Mouse (Mus musculus) hindbrain, postnatal 0 days (tissue): ENCODE measurements at regions not wholly inside any gene's neighbourhood (a gene's known extent, or its start where the extent isn't known, plus 50 kb on each side); places are given as distances from the start of the nearest gene placed in this dataset.

ENCODE experiments used
- ATAC-seq: fragments of 200-750 bp; cut with Nextera tagmentation; 2 replicates; pipeline ENCODE4 v1.8.0; 2017; ENCODE audit warnings: mild to moderate bottlenecking, moderate TSS enrichment, moderate library complexity
- DNase-seq: peaks from one replicate; pipeline ENCODE4 v3.0.0-alpha.2; 2015; ENCODE audit warnings: low spot score
- H3K27ac ChIP-seq: fragments of 300-500 bp; sonication (generic); 2 replicates; pipeline ENCODE4 v1.5.1; 2014; ENCODE audit warnings: mild to moderate bottlenecking
- H3K27me3 ChIP-seq: fragments of 300-500 bp; sonication (generic); 2 replicates; pipeline ENCODE4 v1.6.1; 2014; ENCODE audit warnings: low read length, mixed read lengths; ENCODE audit not compliant: insufficient read depth
- H3K36me3 ChIP-seq: fragments of 300-500 bp; sonication (generic); 2 replicates; pipeline ENCODE4 v1.6.1; 2014; ENCODE audit warnings: low read length, mixed read lengths; ENCODE audit not compliant: insufficient read depth
- H3K4me1 ChIP-seq: fragments of 300-500 bp; sonication (generic); 2 replicates; pipeline ENCODE4 v1.6.1; 2014; ENCODE audit warnings: antibody characterized with exemption, low read length, mixed read lengths; ENCODE audit not compliant: insufficient read depth
- H3K4me2 ChIP-seq: fragments of 300-500 bp; sonication (generic); 2 replicates; pipeline ENCODE4 v1.6.1; 2014; ENCODE audit warnings: low read depth, mild to moderate bottlenecking, low read length, moderate library complexity, mixed read lengths
- H3K4me3 ChIP-seq: fragments of 300-500 bp; sonication (generic); 2 replicates; pipeline ENCODE4 v1.5.1; 2014; ENCODE audit warnings: low read length
- H3K9ac ChIP-seq: fragments of 300-500 bp; sonication (generic); replicated peaks from 2 replicates; pipeline ENCODE4 v1.6.1; 2014; ENCODE audit warnings: mild to moderate bottlenecking, low read length, moderate library complexity, mixed read lengths
- H3K9me3 ChIP-seq: fragments of 300-500 bp; sonication (generic); 2 replicates; pipeline ENCODE4 v1.6.1; 2016; ENCODE audit warnings: low read length, mixed read lengths
- CTCF ChIP-seq: IDR thresholded peaks from 2 replicates; pipeline ENCODE4 v1.5.1; 2016; ENCODE audit warnings: antibody characterized with exemption, control low read depth, low read depth
- WGBS: fragments of 180-500 bp; shearing (Covaris S2); extraction: QIAGEN DNeasy Blood & Tissue Kit; methylation state at CpG from one replicate; pipeline ENCODE4 v1.1.7; 2014; 5-methylcytosine and 5-hydroxymethylcytosine counted together

GRCm38 (mm10) chrX:61652377-61652776 lies 56.9 kb upstream of the Ldoc1 start:
- no peak overlapping the region for H3K4me3 ChIP-seq
- DNase-seq (no peak), ATAC-seq (no peak)
- H3K9me3 ChIP-seq: no peaks in the 10 kb centered on the region
- no peak overlapping the region for H3K9ac ChIP-seq
- WGBS: 83% methylated on average over 1 of the region's 1 CpGs
- no peaks in the 10 kb centered on the region for H3K27me3 ChIP-seq
- H3K4me1 ChIP-seq: no peaks in the 10 kb centered on the region
- H3K27ac ChIP-seq: no peak overlapping the region
- no peak for TF ChIP-seq CTCF
- H3K36me3 ChIP-seq: no peaks in the 10 kb centered on the region
- H3K4me2 ChIP-seq: no peak overlapping the region

GRCm38 (mm10) chrX:61653077-61653476 lies 56.2 kb upstream of the Ldoc1 start:
- peak; percentile 71 for TF ChIP-seq CTCF
- H3K4me3 ChIP-seq: no peak overlapping the region
- H3K9me3 ChIP-seq: no peaks in the 10 kb centered on the region
- no peak overlapping the region for H3K9ac ChIP-seq
- H3K36me3 ChIP-seq: no peaks in the 10 kb centered on the region
- H3K4me1 ChIP-seq: no peaks in the 10 kb centered on the region
- DNase-seq (peak; percentile 75), ATAC-seq (no peak)
- 43% methylated on average over 3 of the region's 3 CpGs for WGBS
- H3K27me3 ChIP-seq: no peaks in the 10 kb centered on the region
- no peak overlapping the region for H3K4me2 ChIP-seq
- no peak overlapping the region for H3K27ac ChIP-seq
